Mouse (Mus musculus) E14TG2a.4 (cell line): ENCODE results near the gene Dnal1.

ENCODE experiments used
- CTCF ChIP-seq: conservative IDR thresholded peaks from 2 replicates; pipeline ENCODE4 v1.5.1; 2014; ENCODE audit warnings: low read length
- NANOG ChIP-seq: IDR thresholded peaks from 2 replicates; pipeline ENCODE4 v1.6.1; 2014; ENCODE audit warnings: borderline replicate concordance, low read length, mixed read lengths
- POU5F1 ChIP-seq: IDR thresholded peaks from 2 replicates; pipeline ENCODE4 v1.6.1; 2014; ENCODE audit warnings: low read length, borderline replicate concordance

DNA sequence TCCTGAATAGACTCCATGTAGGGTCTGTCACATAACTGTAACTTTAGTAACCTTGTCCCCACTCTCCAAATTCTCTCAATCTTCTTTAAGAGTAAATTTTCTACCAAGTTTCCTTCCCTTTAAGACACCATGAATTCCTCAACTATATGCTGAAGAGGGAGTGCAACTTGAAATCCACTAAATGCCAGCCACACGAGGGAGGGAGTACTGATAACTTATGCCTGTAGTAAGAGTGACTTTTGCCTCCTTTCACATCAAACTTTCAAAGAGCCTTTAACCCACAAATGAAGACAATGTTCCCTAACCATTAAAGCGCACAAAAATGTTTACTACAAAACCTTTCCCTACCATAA is 12.7 kb upstream of the Dnal1 start:
- TF ChIP-seq CTCF (no peak), POU5F1 (no peak), NANOG (no peak)
